Mouse (Mus musculus) testis, adult 2 months (tissue): ENCODE results near the gene Shisal1.

Experiments
- CTCF ChIP-seq: fragments of 200-500 bp; IDR thresholded peaks from 2 replicates; pipeline ENCODE4 v1.5.1; 2012; ENCODE audit warnings: low read depth, mild to moderate bottlenecking, inconsistent platforms, low read length, moderate library complexity; ENCODE audit not compliant: control insufficient read depth, insufficient read depth, insufficient replicate concordance
- POLR2A ChIP-seq: fragments of 200-500 bp; IDR thresholded peaks from 2 replicates; pipeline ENCODE4 v1.6.1; 2012; ENCODE audit warnings: low read depth, mild to moderate bottlenecking, inconsistent platforms, low read length, moderate library complexity; ENCODE audit not compliant: control insufficient read depth

- no peak for TF ChIP-seq POLR2A
- TF ChIP-seq CTCF = no peak
Observed at GRCm38 (mm10) chr15:84418266-84418610, 28.7 kb downstream of the Shisal1 start.
